Comparison of ENCODE assay signal across 17 mouse cellular contexts in the genomic region with DNA sequence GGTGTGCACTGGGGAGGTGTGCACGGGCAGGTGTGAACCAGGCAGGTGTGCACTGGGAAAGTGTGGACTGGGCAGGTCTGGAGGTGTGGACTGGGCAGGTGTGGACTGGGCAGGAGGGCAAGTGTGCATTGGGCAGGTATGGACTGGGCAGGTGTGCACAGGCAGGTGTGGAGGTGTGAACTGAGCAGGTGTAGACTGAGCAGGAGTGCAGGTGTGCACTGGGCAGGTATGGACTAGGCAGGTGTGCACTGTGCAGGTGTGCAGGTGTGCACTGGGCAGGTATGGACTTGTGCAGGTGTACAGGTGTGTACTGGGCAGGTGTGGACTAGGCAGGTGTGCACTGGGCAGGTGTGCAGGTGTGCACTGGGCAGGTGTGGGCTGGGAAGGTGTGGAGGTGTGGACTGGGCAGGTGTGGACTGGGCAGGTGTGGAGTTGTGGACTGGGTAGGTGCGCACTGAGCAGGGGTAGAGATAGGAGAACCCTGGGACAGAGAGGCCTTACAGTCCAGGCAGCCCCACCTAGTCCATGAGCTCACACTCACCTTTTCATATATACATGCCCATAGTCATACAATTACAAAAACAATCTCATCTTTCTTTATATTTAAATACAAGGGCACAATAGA. TPM values are rescaled to one million over a fixed set of nuclear protein-coding genes. Genes with fewer than 3 reads are reported as not detected.
A peak's percentile ranks its signal among the peaks of the same experiment; 100 is the strongest.
DNase-seq lines count a peak whose midpoint lies in the region; ATAC-seq and TF ChIP-seq lines count a peak whose summit lies in the region.
"Had no signal": no experiment of that assay in that cellular context is flagged by ENCODE, and none has a peak within 500 bp of the region (broad histone marks: within the 10 kb centered on the region; RNA-seq: fewer than 3 reads in every experiment).

No protein-coding gene starts in this region.

- no peak for DNase-seq in liver, embryonic 11.5 days (ENCODE audit: low spot score)
- no peak for DNase-seq in midbrain, postnatal 0 days (ENCODE audit: low spot score)
- DNase-seq in kidney, adult 18-20 months: no peak
- DNase-seq in cerebellum, postnatal 36 days: no peak
- DNase-seq: adrenal gland, postnatal 14 days; gastrocnemius, postnatal 10 days; heart, postnatal 10 days; kidney, adult 11 months; thymus, postnatal 14 days had no signal

- no peaks in the 10 kb centered on the region for H3K36me3 ChIP-seq in liver, embryonic 15.5 days (replicated peaks)
- no peaks in the 10 kb centered on the region for H3K36me3 ChIP-seq in liver, embryonic 11.5 days (ENCODE audit: control insufficient read depth, insufficient read depth, low read length)
- H3K36me3 ChIP-seq in embryonic facial prominence, embryonic 13.5 days: no peaks in the 10 kb centered on the region
- no peaks in the 10 kb centered on the region for H3K36me3 ChIP-seq in hindbrain, embryonic 13.5 days
- H3K36me3 ChIP-seq in midbrain, postnatal 0 days (ENCODE audit: insufficient read depth, low read length): no peaks in the 10 kb centered on the region

- no peak overlapping the region for H3K27ac ChIP-seq in liver, embryonic 15.5 days (replicated peaks)
- H3K27ac ChIP-seq in liver, embryonic 11.5 days (ENCODE audit: low read depth, low read length): no peak overlapping the region
- 0 out of 2 replicates have a peak overlapping the region, but pooled peaks have one; percentile 33 for H3K27ac ChIP-seq in embryonic facial prominence, embryonic 13.5 days
- H3K27ac ChIP-seq in hindbrain, embryonic 13.5 days: no peak overlapping the region
- no peak overlapping the region for H3K27ac ChIP-seq in midbrain, postnatal 0 days (ENCODE audit: low read depth, low read length)
- H3K27ac ChIP-seq: forebrain, embryonic 13.5 days; layer of hippocampus, adult 2 months had no signal

- no peak for TF ChIP-seq CTCF in midbrain, postnatal 0 days (IDR thresholded peaks at IDR 0.05)

- no peak overlapping the region for H3K4me3 ChIP-seq in liver, embryonic 15.5 days (replicated peaks)
- no peak overlapping the region for H3K4me3 ChIP-seq in liver, embryonic 11.5 days (ENCODE audit: low read depth, low read length)
- no peak overlapping the region for H3K4me3 ChIP-seq in embryonic facial prominence, embryonic 13.5 days
- H3K4me3 ChIP-seq in hindbrain, embryonic 13.5 days: no peak overlapping the region
- no peak overlapping the region for H3K4me3 ChIP-seq in midbrain, postnatal 0 days (ENCODE audit: low read depth, low read length)
- H3K4me3 ChIP-seq: forebrain, embryonic 13.5 days; layer of hippocampus, adult 2 months; myocyte had no signal

- 0 out of 2 replicates have a peak, but pooled peaks cover 2% of the 10 kb centered on the region for H3K9me3 ChIP-seq in liver, embryonic 15.5 days (replicated peaks)
- H3K9me3 ChIP-seq in liver, embryonic 11.5 days (ENCODE audit: control insufficient read depth, low read length): no peaks in the 10 kb centered on the region; the same call in none of the 2 replicates
- H3K9me3 ChIP-seq in embryonic facial prominence, embryonic 13.5 days: no peaks in the 10 kb centered on the region
- H3K9me3 ChIP-seq in hindbrain, embryonic 13.5 days: no peaks in the 10 kb centered on the region
- no peaks in the 10 kb centered on the region for H3K9me3 ChIP-seq in midbrain, postnatal 0 days (ENCODE audit: low read length)
- H3K9me3 ChIP-seq: forebrain, embryonic 13.5 days had no signal

- H3K9ac ChIP-seq in liver, embryonic 15.5 days: no peak overlapping the region
- H3K9ac ChIP-seq in liver, embryonic 11.5 days (ENCODE audit: low read depth, low read length): no peak overlapping the region
- no peak overlapping the region for H3K9ac ChIP-seq in embryonic facial prominence, embryonic 13.5 days
- H3K9ac ChIP-seq in hindbrain, embryonic 13.5 days: no peak overlapping the region
- no peak overlapping the region for H3K9ac ChIP-seq in midbrain, postnatal 0 days (replicated peaks; ENCODE audit: low read length, poor library complexity, severe bottlenecking)
- H3K9ac ChIP-seq: forebrain, embryonic 13.5 days had no signal

- H3K27me3 ChIP-seq in liver, embryonic 15.5 days: no peaks in the 10 kb centered on the region
- H3K27me3 ChIP-seq in liver, embryonic 11.5 days (replicated peaks; ENCODE audit: control insufficient read depth, insufficient read depth, low read length): no peaks in the 10 kb centered on the region
- H3K27me3 ChIP-seq in embryonic facial prominence, embryonic 13.5 days: no peaks in the 10 kb centered on the region
- no peaks in the 10 kb centered on the region for H3K27me3 ChIP-seq in hindbrain, embryonic 13.5 days
- H3K27me3 ChIP-seq in midbrain, postnatal 0 days (ENCODE audit: insufficient read depth, low read length): no peaks in the 10 kb centered on the region
- H3K27me3 ChIP-seq: forebrain, embryonic 13.5 days had no signal

- 69% methylated on average over 2 of the region's 2 CpGs for WGBS in liver, embryonic 15.5 days (ENCODE audit: insufficient replicate concordance)
- 86% methylated on average over 2 of the region's 2 CpGs for WGBS in liver, embryonic 11.5 days
- WGBS in embryonic facial prominence, embryonic 13.5 days: 97% methylated on average over 2 of the region's 2 CpGs
- 97% methylated on average over 2 of the region's 2 CpGs for WGBS in hindbrain, embryonic 13.5 days
- WGBS in midbrain, postnatal 0 days: 96% methylated on average over 2 of the region's 2 CpGs

- no peaks in the 10 kb centered on the region for H3K4me1 ChIP-seq in liver, embryonic 15.5 days (replicated peaks)
- H3K4me1 ChIP-seq in liver, embryonic 11.5 days (replicated peaks; ENCODE audit: control insufficient read depth, insufficient read depth, low read length): no peaks in the 10 kb centered on the region
- no peaks in the 10 kb centered on the region for H3K4me1 ChIP-seq in embryonic facial prominence, embryonic 13.5 days
- H3K4me1 ChIP-seq in hindbrain, embryonic 13.5 days (replicated peaks): peaks cover 41% of the 10 kb centered on the region
- H3K4me1 ChIP-seq in midbrain, postnatal 0 days (ENCODE audit: insufficient read depth, low read length): no peaks in the 10 kb centered on the region

- peak; percentile 31; the same call in 1 of the 2 replicates for ATAC-seq in liver, embryonic 15.5 days (ENCODE audit: insufficient read depth)
- no peak for ATAC-seq in liver, embryonic 11.5 days (replicated peaks; ENCODE audit: low FRiP score)
- 0 out of 2 replicates have a peak, but pooled peaks have one; percentile 52 for ATAC-seq in embryonic facial prominence, embryonic 13.5 days (ENCODE audit: insufficient number of reproducible peaks, insufficient read depth, low FRiP score, low TSS enrichment, low read depth)
- ATAC-seq in hindbrain, embryonic 13.5 days (ENCODE audit: low FRiP score): peak; percentile 67
- ATAC-seq in midbrain, postnatal 0 days (ENCODE audit: low FRiP score): peak; percentile 34; the same call in 1 of the 2 replicates
- ATAC-seq: forebrain, embryonic 13.5 days; lung, postnatal 0 days had no signal

- no peak overlapping the region for H3K4me2 ChIP-seq in liver, embryonic 15.5 days
- H3K4me2 ChIP-seq in liver, embryonic 11.5 days: no peak overlapping the region
- no peak overlapping the region for H3K4me2 ChIP-seq in embryonic facial prominence, embryonic 13.5 days
- H3K4me2 ChIP-seq in hindbrain, embryonic 13.5 days: no peak overlapping the region
- no peak overlapping the region for H3K4me2 ChIP-seq in midbrain, postnatal 0 days (ENCODE audit: low read depth, low read length, poor library complexity, severe bottlenecking)
- H3K4me2 ChIP-seq: forebrain, embryonic 13.5 days had no signal

RNA-seq across cellular contexts. Expression of gene 4930470P17Rik, which starts 31.3 kb away (rescaled TPM):
- polyA plus RNA-seq in liver, embryonic 15.5 days (2015; fragmentation: Nextera tagmentation; extraction: Ambion mirVana): not detected in 2 replicates
- not detected in 2 replicates for polyA plus RNA-seq in liver, embryonic 11.5 days (2014; fragmentation: Nextera tagmentation; extraction: Ambion mirVana)
- polyA plus RNA-seq in embryonic facial prominence, embryonic 13.5 days (2015; fragmentation: Nextera tagmentation; extraction: Ambion mirVana): not detected in 2 replicates
- polyA plus RNA-seq in hindbrain, embryonic 13.5 days (2015; fragmentation: Nextera tagmentation; extraction: Ambion mirVana): not detected in 2 replicates
- not detected in 2 replicates for total RNA-seq in midbrain, postnatal 0 days (2014; rRNA removed)
- polyA plus RNA-seq in midbrain, postnatal 0 days (2015; fragmentation: Nextera tagmentation; extraction: Ambion mirVana): not detected in 2 replicates
- total RNA-seq: adrenal gland, postnatal 14 days; gastrocnemius, postnatal 10 days; heart, postnatal 10 days; layer of hippocampus, adult 2 months; left cerebral cortex, postnatal 14 days had no signal
- polyA plus RNA-seq: forebrain, embryonic 13.5 days; lung, postnatal 0 days; myocyte had no signal
